Mouse (Mus musculus) E14TG2a.4 (cell line): Measurements from ENCODE around the gene Atf6b.

Experiments used
- H3K27me3 ChIP-seq: 2 replicates; pipeline ENCODE4 v1.6.1; 2014; ENCODE audit warnings: low read length, control low read depth; ENCODE audit not compliant: insufficient read depth
- H3K36me3 ChIP-seq: 2 replicates; pipeline ENCODE4 v1.6.1; 2014; ENCODE audit warnings: low read length, control low read depth; ENCODE audit not compliant: insufficient read depth
- H3K4me1 ChIP-seq: replicated peaks from 2 replicates; pipeline ENCODE4 v1.6.1; 2014; ENCODE audit warnings: low read depth, low read length, control low read depth
- H3K4me3 ChIP-seq: replicated peaks from 2 replicates; pipeline ENCODE4 v1.5.1; 2014; ENCODE audit warnings: mild to moderate bottlenecking, low read length
- H3K9me3 ChIP-seq: 2 replicates; pipeline ENCODE4 v1.6.1; 2014; ENCODE audit warnings: low read length, control low read depth
- CTCF ChIP-seq: conservative IDR thresholded peaks from 2 replicates; pipeline ENCODE4 v1.5.1; 2014; ENCODE audit warnings: low read length
- NANOG ChIP-seq: IDR thresholded peaks from 2 replicates; pipeline ENCODE4 v1.6.1; 2014; ENCODE audit warnings: borderline replicate concordance, low read length, mixed read lengths
- POU5F1 ChIP-seq: IDR thresholded peaks from 2 replicates; pipeline ENCODE4 v1.6.1; 2014; ENCODE audit warnings: low read length, borderline replicate concordance

The Atf6b gene

GRCm38 (mm10) chr17:34629796-34630603, 16.9 kb upstream of the Atf6b start:
- Histone ChIP-seq H3K27me3 (peaks cover 52% of the 10 kb centered on the region), H3K9me3 (no peaks in the 10 kb centered on the region), H3K4me3 (no peak overlapping the region), H3K36me3 (peaks cover 8% of the 10 kb centered on the region; the same call in 1 of the 2 replicates), H3K4me1 (peaks cover 77% of the 10 kb centered on the region)
- TF ChIP-seq NANOG, result no peak
- no peak for TF ChIP-seq POU5F1
- TF ChIP-seq CTCF, result no peak

- Histone ChIP-seq H3K4me1 (peaks cover 70% of the 10 kb centered on the region), H3K4me3 (peak overlapping the region; percentile 80)
- TF ChIP-seq CTCF (no peak), POU5F1 (no peak), NANOG (no peak)
These were observed 16.1 kb upstream of the Atf6b start for GRCm38 (mm10) chr17:34630761-34631301.

GRCm38 (mm10) chr17:34631647-34632046, 15.3 kb upstream of the Atf6b start:
- peak overlapping the region; percentile 80 for H3K4me3 ChIP-seq

More at GRCm38 (mm10) chr17:34630761-34631301, 16.1 kb upstream of the Atf6b start:
- H3K27me3 ChIP-seq, result peaks cover 49% of the 10 kb centered on the region
- H3K9me3 ChIP-seq, result no peaks in the 10 kb centered on the region
- H3K36me3 ChIP-seq, result no peaks in the 10 kb centered on the region

GRCm38 (mm10) chr17:34632261-34632691, 14.7 kb upstream of the Atf6b start:
- H3K4me3 ChIP-seq, result peak overlapping the region; percentile 80
- TF ChIP-seq CTCF (no peak), POU5F1 (no peak), NANOG (no peak)
- H3K4me1 ChIP-seq, result peaks cover 56% of the 10 kb centered on the region
- H3K9me3 ChIP-seq, result no peaks in the 10 kb centered on the region
- no peaks in the 10 kb centered on the region for H3K36me3 ChIP-seq
- peaks cover 44% of the 10 kb centered on the region for H3K27me3 ChIP-seq

More at GRCm38 (mm10) chr17:34631647-34632046, 15.3 kb upstream of the Atf6b start:
- H3K4me1 ChIP-seq, result peaks cover 62% of the 10 kb centered on the region
- no peaks in the 10 kb centered on the region for H3K9me3 ChIP-seq
- H3K36me3 ChIP-seq, result no peaks in the 10 kb centered on the region
- peaks cover 43% of the 10 kb centered on the region for H3K27me3 ChIP-seq
- TF ChIP-seq POU5F1, result no peak
- TF ChIP-seq CTCF, result no peak
- no peak for TF ChIP-seq NANOG

- Histone ChIP-seq H3K9me3 (no peaks in the 10 kb centered on the region), H3K27me3 (peaks cover 17% of the 10 kb centered on the region), H3K4me1 (peaks cover 26% of the 10 kb centered on the region), H3K4me3 (no peak overlapping the region), H3K36me3 (no peaks in the 10 kb centered on the region)
- TF ChIP-seq NANOG, result no peak
- no peak for TF ChIP-seq CTCF
- TF ChIP-seq POU5F1, result no peak
These were observed 11.3 kb upstream of the Atf6b start for GRCm38 (mm10) chr17:34635671-34636070.

GRCm38 (mm10) chr17:34637459-34637858, 9.5 kb upstream of the Atf6b start:
- Histone ChIP-seq H3K4me1 (peaks cover 21% of the 10 kb centered on the region), H3K4me3 (no peak overlapping the region)
- TF ChIP-seq CTCF, result no peak
- TF ChIP-seq POU5F1, result no peak
- no peak for TF ChIP-seq NANOG

GRCm38 (mm10) chr17:34639461-34640255, 7.3 kb upstream of the Atf6b start:
- Histone ChIP-seq H3K27me3 (peaks cover 6% of the 10 kb centered on the region; the same call in 1 of the 2 replicates), H3K36me3 (no peaks in the 10 kb centered on the region), H3K4me1 (peaks cover 16% of the 10 kb centered on the region), H3K4me3 (no peak overlapping the region), H3K9me3 (no peaks in the 10 kb centered on the region)
- TF ChIP-seq NANOG (no peak), CTCF (no peak), POU5F1 (no peak)

More at GRCm38 (mm10) chr17:34637459-34637858, 9.5 kb upstream of the Atf6b start:
- H3K36me3 ChIP-seq, result no peaks in the 10 kb centered on the region
- H3K27me3 ChIP-seq, result peaks cover 6% of the 10 kb centered on the region; the same call in 1 of the 2 replicates
- no peaks in the 10 kb centered on the region for H3K9me3 ChIP-seq
